Mouse (Mus musculus) forebrain, embryonic 11.5 days (tissue): Measurements from ENCODE around the gene Actl6b. TPM values are rescaled to one million over a fixed set of nuclear protein-coding genes. Genes with fewer than 3 reads are reported as not detected.

Experiments
- ATAC-seq: fragments of 200-750 bp; cut with Nextera tagmentation; replicated peaks from 2 replicates; pipeline ENCODE4 v1.8.0; 2017; ENCODE audit warnings: moderate TSS enrichment; ENCODE audit not compliant: low FRiP score
- DNase-seq: peaks from one replicate; pipeline ENCODE4 v3.0.0-alpha.2; 2017; ENCODE audit warnings: low spot score
- H3K27ac ChIP-seq: fragments of 300-500 bp; sonication (generic); 2 replicates; pipeline ENCODE4 v1.5.1; 2014; ENCODE audit warnings: low read depth, low read length
- H3K27me3 ChIP-seq: fragments of 300-500 bp; sonication (generic); 2 replicates; pipeline ENCODE4 v1.6.1; 2014; ENCODE audit warnings: mild to moderate bottlenecking, low read length, mixed read lengths; ENCODE audit not compliant: control insufficient read depth, insufficient read depth
- H3K36me3 ChIP-seq: fragments of 300-500 bp; sonication (generic); 2 replicates; pipeline ENCODE4 v1.6.1; 2014; ENCODE audit warnings: mild to moderate bottlenecking, low read length, moderate library complexity, mixed read lengths; ENCODE audit not compliant: control insufficient read depth, insufficient read depth
- H3K4me1 ChIP-seq: fragments of 300-500 bp; sonication (generic); replicated peaks from 2 replicates; pipeline ENCODE4 v1.6.1; 2014; ENCODE audit warnings: low read length, mixed read lengths; ENCODE audit not compliant: control insufficient read depth, insufficient read depth
- H3K4me2 ChIP-seq: fragments of 300-500 bp; sonication (generic); 2 replicates; pipeline ENCODE4 v1.6.1; 2014; ENCODE audit warnings: low read depth, mild to moderate bottlenecking, low read length, moderate library complexity, mixed read lengths; ENCODE audit not compliant: severe bottlenecking
- H3K4me3 ChIP-seq: fragments of 300-500 bp; sonication (generic); 2 replicates; pipeline ENCODE4 v1.5.1; 2014; ENCODE audit warnings: low read depth, low read length
- H3K9ac ChIP-seq: fragments of 300-500 bp; sonication (generic); 2 replicates; pipeline ENCODE4 v1.6.1; 2014; ENCODE audit warnings: low read length
- H3K9me3 ChIP-seq: fragments of 300-500 bp; sonication (generic); 2 replicates; pipeline ENCODE4 v1.6.1; 2016; ENCODE audit warnings: low read length, mixed read lengths; ENCODE audit not compliant: control insufficient read depth
- WGBS: fragments of 180-500 bp; shearing (Covaris S2); extraction: QIAGEN DNeasy Blood & Tissue Kit; methylation state at CpG from one replicate; pipeline ENCODE4 v1.1.7; 2014; 5-methylcytosine and 5-hydroxymethylcytosine counted together
- polyA plus RNA-seq: library from polyadenylated mRNA; unstranded; fragments of >200 nt; fragmentation: Nextera tagmentation; extraction: Ambion mirVana; gene quantifications from 2 replicates; pipeline ENCODE4 v1.2.1, GENCODE M21; 2014

Gene Actl6b
- polyA plus RNA-seq, 1 experiment from 2014 or later = 20.5 TPM

GRCm38 (mm10) chr5:137574470-137574901 lies 21.2 kb downstream of the Actl6b start:
- DNase-seq = peak; percentile 71
- no peak for ATAC-seq
- H3K27ac ChIP-seq = no peak overlapping the region
- H3K9ac ChIP-seq = peak overlapping the region; percentile 30
- WGBS = 5% methylated on average over 27 of the region's 27 CpGs
- peak overlapping the region; percentile 5; the same call in 1 of the 2 replicates for H3K4me3 ChIP-seq
- no peaks in the 10 kb centered on the region; the same call in 1 of the 2 replicates for H3K4me1 ChIP-seq
- H3K36me3 ChIP-seq = no peaks in the 10 kb centered on the region
- peak overlapping the region; percentile 43 for H3K4me2 ChIP-seq
- no peaks in the 10 kb centered on the region for H3K27me3 ChIP-seq
- no peaks in the 10 kb centered on the region for H3K9me3 ChIP-seq

GRCm38 (mm10) chr5:137580246-137580645 lies 26.9 kb downstream of the Actl6b start:
- H3K36me3 ChIP-seq = no peaks in the 10 kb centered on the region
- no peaks in the 10 kb centered on the region for H3K4me1 ChIP-seq
- no peak overlapping the region for H3K27ac ChIP-seq
- ATAC-seq = no peak
- 83% methylated on average over 6 of the region's 6 CpGs for WGBS
- no peak overlapping the region for H3K4me3 ChIP-seq
- peaks cover 3% of the 10 kb centered on the region; the same call in 1 of the 2 replicates for H3K27me3 ChIP-seq
- no peaks in the 10 kb centered on the region for H3K9me3 ChIP-seq
- no peak overlapping the region for H3K4me2 ChIP-seq
- DNase-seq = no peak
- H3K9ac ChIP-seq = no peak overlapping the region

DNA sequence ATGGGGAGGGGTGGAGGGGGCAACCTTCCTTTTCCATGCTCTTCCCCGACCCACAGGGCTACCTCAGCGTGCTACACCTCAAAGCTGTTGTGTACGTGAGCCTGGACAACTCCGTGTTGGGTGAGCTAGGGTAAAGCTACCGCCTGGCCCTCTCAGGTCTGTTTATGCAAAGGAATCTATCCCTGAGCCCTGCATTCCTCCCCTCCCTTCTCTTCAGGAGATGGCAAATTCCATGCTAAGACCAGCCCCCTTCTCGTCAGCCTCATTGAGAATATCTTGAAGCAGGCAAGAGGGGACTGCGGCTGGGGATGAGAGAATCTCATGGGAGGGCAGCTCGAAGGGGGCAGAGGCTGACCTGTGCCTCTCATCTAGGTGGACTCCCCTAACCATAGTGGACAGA lies 29.4 kb downstream of the Actl6b start:
- H3K4me1 ChIP-seq = no peaks in the 10 kb centered on the region
- DNase-seq (no peak), ATAC-seq (no peak)
- no peak overlapping the region for H3K4me3 ChIP-seq
- no peaks in the 10 kb centered on the region for H3K36me3 ChIP-seq
- no peak overlapping the region for H3K4me2 ChIP-seq
- no peaks in the 10 kb centered on the region for H3K9me3 ChIP-seq
- WGBS = 42% methylated on average over 8 of the region's 8 CpGs
- H3K9ac ChIP-seq = no peak overlapping the region
- H3K27me3 ChIP-seq = peaks cover 3% of the 10 kb centered on the region; the same call in 1 of the 2 replicates
- no peak overlapping the region for H3K27ac ChIP-seq

GRCm38 (mm10) chr5:137583670-137584169 lies 30.4 kb downstream of the Actl6b start:
- peaks cover 3% of the 10 kb centered on the region; the same call in 1 of the 2 replicates for H3K27me3 ChIP-seq
- DNase-seq (peak; percentile 80), ATAC-seq (peak; percentile 53)
- WGBS = 17% methylated on average over 27 of the region's 27 CpGs
- H3K4me3 ChIP-seq = peak overlapping the region; percentile 27
- H3K9ac ChIP-seq = peak overlapping the region; percentile 55
- no peak overlapping the region for H3K27ac ChIP-seq
- H3K36me3 ChIP-seq = no peaks in the 10 kb centered on the region
- no peaks in the 10 kb centered on the region for H3K4me1 ChIP-seq
- no peaks in the 10 kb centered on the region for H3K9me3 ChIP-seq
- peak overlapping the region; percentile 59 for H3K4me2 ChIP-seq

DNA sequence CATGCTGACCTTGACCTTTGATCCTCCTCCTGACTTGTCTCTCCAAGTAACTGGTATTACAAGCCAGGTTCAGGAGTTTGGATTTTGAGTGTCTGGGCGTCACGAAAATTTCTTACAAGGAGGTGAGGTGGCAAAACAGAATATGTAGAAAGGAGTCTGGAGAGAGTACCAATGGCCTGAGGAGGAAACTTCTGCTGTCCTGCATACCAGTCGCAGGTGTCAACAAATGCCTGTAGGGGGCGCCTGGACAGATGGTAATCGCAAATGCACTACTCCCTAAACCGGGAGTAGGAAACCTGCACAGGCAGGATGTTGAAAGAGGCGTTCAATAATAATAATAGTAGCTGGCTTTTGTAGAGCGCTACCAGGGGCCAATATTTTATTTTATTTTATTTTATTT lies 31.7 kb downstream of the Actl6b start:
- H3K36me3 ChIP-seq = no peaks in the 10 kb centered on the region
- WGBS = 33% methylated on average over 8 of the region's 8 CpGs
- H3K9ac ChIP-seq = no peak overlapping the region
- no peak overlapping the region for H3K4me3 ChIP-seq
- H3K9me3 ChIP-seq = no peaks in the 10 kb centered on the region
- no peaks in the 10 kb centered on the region for H3K4me1 ChIP-seq
- no peak for DNase-seq
- no peak for ATAC-seq
- H3K4me2 ChIP-seq = no peak overlapping the region
- H3K27me3 ChIP-seq = peaks cover 3% of the 10 kb centered on the region; the same call in 1 of the 2 replicates
- H3K27ac ChIP-seq = no peak overlapping the region

GRCm38 (mm10) chr5:137590507-137590906 lies 37.2 kb downstream of the Actl6b start:
- DNase-seq (no peak), ATAC-seq (no peak)
- no peaks in the 10 kb centered on the region for H3K27me3 ChIP-seq
- H3K4me3 ChIP-seq = no peak overlapping the region
- 75% methylated on average over 5 of the region's 5 CpGs for WGBS
- no peaks in the 10 kb centered on the region for H3K4me1 ChIP-seq
- no peaks in the 10 kb centered on the region for H3K9me3 ChIP-seq
- no peak overlapping the region for H3K9ac ChIP-seq
- no peak overlapping the region for H3K4me2 ChIP-seq
- H3K27ac ChIP-seq = no peak overlapping the region
- H3K36me3 ChIP-seq = no peaks in the 10 kb centered on the region

DNA sequence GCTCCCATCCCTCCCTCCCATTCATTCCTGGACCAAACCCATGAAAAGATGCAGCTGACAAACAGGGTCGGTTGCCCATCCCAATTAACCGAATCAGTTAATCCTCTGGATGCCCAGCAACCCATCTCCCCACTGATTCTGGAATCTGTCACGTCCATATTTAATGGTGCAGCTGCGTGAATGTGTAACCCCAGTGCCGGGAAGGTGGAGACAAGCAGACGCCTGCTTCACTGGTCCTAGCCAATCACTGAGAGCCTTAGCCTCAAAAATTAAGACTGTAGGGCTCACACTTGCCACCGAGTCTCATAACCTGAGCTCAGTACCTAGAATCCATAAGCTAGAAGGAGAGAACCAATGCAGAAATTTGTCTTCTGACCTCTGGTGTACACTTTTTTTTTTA lies 42.6 kb downstream of the Actl6b start:
- H3K4me2 ChIP-seq = no peak overlapping the region
- no peak overlapping the region for H3K9ac ChIP-seq
- no peak overlapping the region for H3K27ac ChIP-seq
- no peaks in the 10 kb centered on the region for H3K9me3 ChIP-seq
- no peak overlapping the region for H3K4me3 ChIP-seq
- DNase-seq = no peak
- H3K4me1 ChIP-seq = no peaks in the 10 kb centered on the region; the same call in 1 of the 2 replicates
- 78% methylated on average over 7 of the region's 7 CpGs for WGBS
- ATAC-seq = no peak
- no peaks in the 10 kb centered on the region for H3K27me3 ChIP-seq
- H3K36me3 ChIP-seq = no peaks in the 10 kb centered on the region

- Histone ChIP-seq H3K4me2 (no peak overlapping the region), H3K27me3 (no peaks in the 10 kb centered on the region), H3K27ac (no peak overlapping the region), H3K9me3 (no peaks in the 10 kb centered on the region), H3K4me1 (no peaks in the 10 kb centered on the region; the same call in 1 of the 2 replicates), H3K4me3 (no peak overlapping the region; the same call in 1 of the 2 replicates), H3K36me3 (no peaks in the 10 kb centered on the region), H3K9ac (no peak overlapping the region)
- DNase-seq (no peak), ATAC-seq (no peak)
- 30% methylated on average over 27 of the region's 30 CpGs for WGBS
These were observed 43.4 kb downstream of the Actl6b start for GRCm38 (mm10) chr5:137596601-137597261.

- Histone ChIP-seq H3K4me2 (no peak overlapping the region), H3K4me1 (no peaks in the 10 kb centered on the region; the same call in 1 of the 2 replicates), H3K36me3 (no peaks in the 10 kb centered on the region), H3K9ac (no peak overlapping the region), H3K4me3 (no peak overlapping the region), H3K27me3 (no peaks in the 10 kb centered on the region), H3K27ac (no peak overlapping the region), H3K9me3 (no peaks in the 10 kb centered on the region)
- WGBS = 88% methylated on average over 6 of the region's 6 CpGs
- no peak for DNase-seq
- ATAC-seq = no peak
These were observed 44.3 kb downstream of the Actl6b start for GRCm38 (mm10) chr5:137597625-137598024.
